Mouse (Mus musculus): ENCODE measurements around the gene Cryba4. TPM values are rescaled to one million over a fixed set of nuclear protein-coding genes. Genes with fewer than 3 reads are reported as not detected.
A peak's percentile ranks its signal among the peaks of the same experiment; 100 is the strongest.

The Cryba4 gene
- total RNA-seq, 2 experiments from 2014 or later: 55.5 to 60.8 TPM

- DNase-seq: no peak
These were observed 14.3 kb downstream of the Cryba4 start for GRCm38 (mm10) chr5:112237866-112238570.

- no peak for DNase-seq
These were observed 14.9 kb downstream of the Cryba4 start for GRCm38 (mm10) chr5:112237439-112237838.

- no peak for DNase-seq
These were observed 15.7 kb downstream of the Cryba4 start for GRCm38 (mm10) chr5:112236631-112237030.

- no peak for DNase-seq
These were observed 16.5 kb downstream of the Cryba4 start for GRCm38 (mm10) chr5:112235806-112236205.

GRCm38 (mm10) chr5:112228240-112229076 lies 23.9 kb downstream of the Cryba4 start:
- no peak for DNase-seq

GRCm38 (mm10) chr5:112227898-112228239 lies 24.4 kb downstream of the Cryba4 start:
- no peak for DNase-seq

DNA sequence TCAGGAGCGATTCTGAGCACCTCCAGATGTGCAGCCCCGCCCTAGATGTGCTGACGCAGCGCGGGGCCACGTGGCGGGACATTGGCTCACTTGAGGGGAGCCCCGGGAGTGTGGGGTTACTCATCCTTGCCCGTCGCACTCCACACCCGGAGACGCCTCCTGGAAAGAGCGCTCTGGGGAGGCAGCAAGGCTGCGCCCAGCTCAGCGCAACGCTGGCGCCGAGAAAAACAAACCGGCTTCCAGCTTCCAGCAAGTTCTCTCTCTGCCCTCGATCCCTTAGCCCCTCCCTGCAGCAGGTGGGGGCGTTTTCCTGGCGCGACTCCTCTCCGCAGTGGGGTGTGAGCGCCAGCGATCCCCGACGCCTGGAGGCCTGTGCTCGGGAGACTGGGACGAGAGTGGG lies 25.0 kb downstream of the Cryba4 start:
- DNase-seq: peak; percentile 37 to 44

DNA sequence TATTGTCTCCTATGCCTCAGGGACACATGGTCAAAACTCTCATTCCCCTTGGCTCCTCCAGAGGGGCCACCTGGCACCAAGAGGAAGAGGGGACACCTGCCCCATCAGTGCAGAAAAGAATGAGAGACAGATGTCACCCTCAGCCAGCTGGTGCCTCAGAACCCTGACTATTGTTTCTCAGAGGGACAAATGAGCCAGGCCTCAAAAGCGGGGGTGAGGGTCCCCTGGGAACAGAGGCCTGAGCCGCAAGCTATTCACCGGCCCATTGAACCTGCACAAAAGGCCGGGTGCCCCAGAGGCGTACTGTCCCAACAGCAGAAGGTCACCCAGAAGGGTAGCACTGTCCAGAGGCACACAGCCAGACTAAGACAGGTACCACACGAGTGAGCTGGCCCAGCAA lies 26.7 kb downstream of the Cryba4 start:
- no peak for DNase-seq

- no peak for DNase-seq
These were observed 32.1 kb downstream of the Cryba4 start for GRCm38 (mm10) chr5:112220203-112220602.

DNA sequence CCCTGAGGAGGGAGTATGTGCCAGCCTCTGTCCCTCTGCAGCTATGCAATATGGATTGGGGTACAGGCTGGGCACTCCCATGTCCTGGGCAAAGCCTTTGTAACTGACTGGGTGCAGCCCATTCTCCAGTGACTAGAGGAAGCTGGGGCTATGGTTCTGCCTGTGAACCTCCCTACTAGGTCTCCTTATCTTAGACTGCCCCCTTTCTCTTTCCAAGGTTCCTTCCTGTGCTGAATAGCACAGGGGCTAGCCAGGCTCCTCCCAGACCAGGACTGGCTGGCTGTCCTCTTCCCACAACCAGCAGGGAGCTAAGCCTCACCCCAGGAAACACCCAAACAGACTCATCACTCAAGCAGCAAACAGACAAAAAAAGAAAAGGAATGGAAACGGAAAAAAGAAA lies 32.9 kb downstream of the Cryba4 start:
- no peak for DNase-seq

DNA sequence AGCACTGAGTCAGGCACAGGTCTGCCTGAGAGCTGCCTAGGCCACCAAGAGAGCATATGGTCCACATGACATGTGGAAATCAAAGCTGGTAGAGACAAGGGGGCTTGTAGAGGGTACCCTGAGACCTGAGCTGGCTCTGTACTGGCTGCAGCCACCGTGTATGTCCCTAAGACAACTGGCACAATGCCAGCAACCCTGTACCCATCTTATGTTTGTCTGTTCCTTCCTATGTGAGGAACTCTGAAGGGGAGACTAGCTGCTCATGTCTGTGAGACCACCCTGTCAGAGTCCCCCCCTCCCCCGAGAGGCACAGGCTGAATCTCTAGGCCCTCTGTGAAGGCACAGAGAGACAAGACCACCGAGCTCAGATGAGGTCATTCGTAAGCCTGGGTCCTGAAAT lies 33.6 kb downstream of the Cryba4 start:
- DNase-seq: no peak

- no peak for DNase-seq
These were observed 35.3 kb downstream of the Cryba4 start for GRCm38 (mm10) chr5:112217031-112217430.

DNA sequence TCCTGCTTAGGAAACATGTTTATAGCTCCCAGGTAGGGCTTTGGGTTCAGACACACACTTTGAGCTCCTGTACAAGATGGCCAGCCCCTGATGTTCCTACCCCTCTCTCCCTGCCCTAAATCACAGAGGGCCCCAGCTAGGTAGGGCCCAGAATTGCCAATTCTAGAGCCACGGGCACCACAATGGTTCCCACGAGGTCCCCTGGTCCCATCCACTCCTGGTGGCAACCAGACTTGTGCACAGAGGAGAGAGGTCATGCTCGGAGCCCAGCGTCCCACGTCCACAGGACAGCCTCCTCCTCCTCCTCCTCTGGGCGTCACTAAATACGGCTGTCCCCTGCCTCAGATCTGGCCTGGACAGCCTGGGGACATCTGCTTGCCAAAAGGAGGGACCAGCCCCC lies 36.0 kb downstream of the Cryba4 start:
- no peak for DNase-seq

GRCm38 (mm10) chr5:112215801-112216251 lies 36.5 kb downstream of the Cryba4 start:
- DNase-seq: no peak

- DNase-seq: no peak
These were observed 37.0 kb downstream of the Cryba4 start for GRCm38 (mm10) chr5:112215291-112215751.

DNA sequence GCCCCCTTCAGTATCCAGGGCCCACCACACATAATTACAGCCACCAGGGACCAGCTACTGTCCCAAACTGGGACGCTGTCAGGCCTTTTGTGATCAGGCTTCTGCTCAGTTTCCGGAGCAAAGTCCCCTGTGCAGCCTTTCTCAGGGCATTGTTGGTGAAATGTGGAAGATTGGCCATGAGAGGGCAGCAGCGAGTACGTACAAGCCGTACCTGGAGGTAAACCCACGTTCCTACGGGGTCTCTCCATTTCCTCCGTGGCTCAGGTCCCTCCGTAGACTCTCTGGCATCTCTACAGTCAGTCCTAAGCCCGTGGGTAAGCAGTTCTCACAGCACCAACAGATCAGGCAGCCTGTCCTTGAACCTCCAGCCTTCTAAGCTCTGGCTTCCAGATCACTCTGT lies 37.9 kb downstream of the Cryba4 start:
- peak; percentile 42 to 62 for DNase-seq

- DNase-seq: no peak
These were observed 38.7 kb downstream of the Cryba4 start for GRCm38 (mm10) chr5:112213331-112214240.

DNA sequence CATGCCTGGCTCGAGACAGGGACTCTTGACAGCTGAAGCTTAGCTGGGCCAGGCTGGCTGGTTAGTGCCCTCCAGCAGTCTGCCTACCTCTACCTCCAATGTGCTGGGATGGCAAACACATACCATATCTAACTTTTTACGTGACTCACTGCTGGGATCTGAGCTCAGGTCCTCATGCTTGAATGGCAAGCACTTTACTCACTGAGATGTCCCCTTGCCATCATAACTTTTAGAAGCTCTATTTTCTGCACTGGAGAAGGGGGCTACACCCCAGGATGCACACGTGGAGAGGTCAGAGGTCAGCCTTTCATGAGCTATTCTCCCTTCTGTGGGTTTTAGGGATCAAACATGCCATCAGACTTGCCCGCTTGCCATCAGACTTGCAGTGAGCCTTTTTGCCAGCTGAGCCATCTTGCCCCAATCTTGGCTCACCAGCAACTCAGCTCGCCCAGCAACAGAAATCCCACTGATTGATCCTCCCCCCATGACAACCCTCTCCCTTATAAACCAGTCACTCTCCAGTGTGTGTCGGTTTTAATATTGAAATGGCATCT lies 39.5 kb downstream of the Cryba4 start:
- DNase-seq: no peak

- DNase-seq: no peak
These were observed 40.4 kb downstream of the Cryba4 start for GRCm38 (mm10) chr5:112211911-112212310.

DNA sequence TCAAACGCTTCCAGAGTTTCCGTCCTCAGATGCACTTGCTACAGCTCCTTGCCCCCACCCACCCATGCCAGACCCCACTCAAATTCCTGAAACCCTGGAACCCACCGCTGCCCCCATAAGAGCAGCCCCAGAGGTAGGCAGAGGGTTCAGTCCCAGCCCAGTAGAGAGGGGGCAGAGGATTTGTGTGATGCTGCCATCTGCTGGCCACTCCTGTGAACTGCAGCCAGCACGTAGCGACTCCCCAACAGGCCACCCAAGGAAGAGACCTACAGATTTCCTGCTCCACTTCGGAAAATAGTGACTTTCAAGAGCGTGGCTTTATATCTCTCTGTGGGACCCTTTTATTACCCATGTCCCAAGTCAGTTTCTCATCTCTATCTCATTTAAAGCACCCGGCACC lies 42.2 kb downstream of the Cryba4 start:
- DNase-seq: peak; percentile 35 to 53

- no peak for DNase-seq
These were observed 44.0 kb downstream of the Cryba4 start for GRCm38 (mm10) chr5:112208321-112208720.

All from adrenal gland, postnatal 36 days (tissue).